Mouse (Mus musculus) left cerebral cortex, adult 11 months (tissue): Measurements from ENCODE around the gene Msl3.
A peak's percentile ranks its signal among the peaks of the same experiment; 100 is the strongest.
"Not testable (repeated sequence)": the region's sequence is repeated elsewhere in the genome, so short reads cannot be mapped to it uniquely, and the experiment has no call there.

Source experiments
- DNase-seq: peaks from one replicate; pipeline ENCODE4 v3.0.0; 2022; ENCODE audit warnings: low spot score

Gene Msl3

GRCm38 (mm10) chrX:168673525-168674406 is at the start of gene Msl3:
Msl3 (minus strand) TSS chrX:168673898.
- peak; percentile 66 for DNase-seq

- no peak for DNase-seq
Measured at GRCm38 (mm10) chrX:168717969-168718368, 44.3 kb upstream of the Msl3 start.

- no peak for DNase-seq
Measured at GRCm38 (mm10) chrX:168674407-168674962, 787 bp upstream of the Msl3 start.

- DNase-seq: peak; percentile 63
Measured at GRCm38 (mm10) chrX:168672913-168673524, 679 bp downstream of the Msl3 start.

GRCm38 (mm10) chrX:168672425-168672824 is 1.3 kb downstream of the Msl3 start:
- DNase-seq: peak; percentile 59

GRCm38 (mm10) chrX:168663982-168664689 is 9.6 kb downstream of the Msl3 start:
- no peak for DNase-seq

- DNase-seq: no peak
Measured at GRCm38 (mm10) chrX:168660236-168660635, 13.5 kb downstream of the Msl3 start.

- not testable (repeated sequence) for DNase-seq
Measured at GRCm38 (mm10) chrX:168659803-168660202, 13.9 kb downstream of the Msl3 start.

GRCm38 (mm10) chrX:168659275-168659674 is 14.4 kb downstream of the Msl3 start:
- no peak for DNase-seq

- DNase-seq: no peak
Measured at GRCm38 (mm10) chrX:168657795-168658194, 15.9 kb downstream of the Msl3 start.

- no peak for DNase-seq
Measured at GRCm38 (mm10) chrX:168649336-168649735, 24.4 kb downstream of the Msl3 start.

- no peak for DNase-seq
Measured at GRCm38 (mm10) chrX:168647746-168648145, 26.0 kb downstream of the Msl3 start.

- DNase-seq: no peak
Measured at GRCm38 (mm10) chrX:168643451-168643850, 30.2 kb downstream of the Msl3 start.

GRCm38 (mm10) chrX:168639556-168640356 is 33.9 kb downstream of the Msl3 start:
- DNase-seq: peak; percentile 16
